Mouse (Mus musculus): ENCODE results near the gene H2-Oa. TPM values are rescaled to one million over a fixed set of nuclear protein-coding genes. Genes with fewer than 3 reads are reported as not detected.

H2-Oa gene
- polyA plus RNA-seq, 1 experiment from 2014 or later: not detected

DNA sequence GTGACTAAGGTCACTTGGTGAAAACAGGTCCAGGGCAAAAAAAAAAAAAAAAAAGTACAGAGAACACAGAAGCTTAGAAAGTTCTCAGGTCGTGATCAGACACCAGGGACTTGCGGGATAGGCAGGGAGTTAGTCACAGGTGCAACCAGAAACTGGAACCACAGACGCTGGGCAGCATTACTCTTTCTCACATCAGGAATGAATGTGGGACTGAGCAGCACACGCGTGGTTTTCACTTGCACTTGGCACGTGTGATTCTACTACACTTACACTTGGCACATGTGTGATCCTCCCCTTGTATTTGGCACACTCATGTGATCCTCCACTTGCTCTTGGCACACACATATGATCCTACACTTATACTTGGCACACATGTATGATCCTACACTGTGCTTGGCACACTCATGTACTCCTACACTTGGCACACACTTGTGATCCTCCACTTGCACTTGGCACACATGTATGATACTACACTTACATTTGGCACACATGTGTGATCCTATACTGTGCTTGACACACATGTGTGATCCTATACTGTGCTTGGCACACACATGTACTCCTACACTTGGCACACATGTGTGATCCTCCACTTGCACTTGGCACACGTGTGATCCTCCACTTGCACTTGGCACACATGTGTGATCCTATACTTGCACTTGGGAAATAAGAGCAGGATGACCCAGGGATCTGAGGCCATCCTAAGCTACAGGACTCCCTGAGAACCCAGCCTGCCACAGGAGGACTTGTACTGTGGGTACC is 15.1 kb downstream of the H2-Oa start:
- DNase-seq (no peak), ATAC-seq (ENCODE audit: low FRiP score, low TSS enrichment) (no peak)
- H3K4me2 ChIP-seq (ENCODE audit: low read length): no peak overlapping the region
- no peak overlapping the region for H3K4me3 ChIP-seq (replicated peaks; ENCODE audit: low read depth, low read length)
- no peaks in the 10 kb centered on the region for H3K27me3 ChIP-seq (ENCODE audit: control insufficient read depth, insufficient read depth, low read length)
- H3K9me3 ChIP-seq (ENCODE audit: control insufficient read depth, low read length): peaks cover 7% of the 10 kb centered on the region; the same call in 1 of the 2 replicates
- no peaks in the 10 kb centered on the region for H3K4me1 ChIP-seq (ENCODE audit: control insufficient read depth, insufficient read depth, low read length)
- no peak overlapping the region for H3K27ac ChIP-seq (replicated peaks; ENCODE audit: low read depth, low read length)
- WGBS: 89% methylated on average over 7 of the region's 7 CpGs
- H3K36me3 ChIP-seq (ENCODE audit: control insufficient read depth, insufficient read depth, low read length): peaks cover 29% of the 10 kb centered on the region
- H3K9ac ChIP-seq (replicated peaks; ENCODE audit: low read length): no peak overlapping the region

DNA sequence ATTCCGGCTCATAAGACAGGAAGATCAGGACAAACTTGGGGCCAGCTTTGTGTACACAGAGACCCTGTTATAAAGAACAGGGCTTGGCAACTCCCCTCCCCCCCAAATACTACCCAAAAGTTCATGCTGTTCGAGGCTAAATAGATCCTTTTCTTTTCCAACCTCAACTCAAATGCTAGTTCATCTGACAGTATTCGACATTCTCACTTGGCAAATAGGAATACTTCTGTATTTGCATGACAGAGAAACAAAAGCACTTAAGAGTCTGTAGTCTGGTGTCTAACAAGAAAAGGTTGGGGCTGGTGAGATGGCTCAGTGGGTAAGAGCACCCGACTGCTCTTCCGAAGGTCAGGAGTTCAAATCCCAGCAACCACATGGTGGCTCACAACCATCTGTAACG is 16.3 kb downstream of the H2-Oa start:
- Histone ChIP-seq H3K9ac (replicated peaks; ENCODE audit: low read length) (no peak overlapping the region), H3K9me3 (ENCODE audit: control insufficient read depth, low read length) (peaks cover 7% of the 10 kb centered on the region; the same call in 1 of the 2 replicates), H3K4me2 (ENCODE audit: low read length) (no peak overlapping the region), H3K4me3 (replicated peaks; ENCODE audit: low read depth, low read length) (no peak overlapping the region), H3K27me3 (ENCODE audit: control insufficient read depth, insufficient read depth, low read length) (no peaks in the 10 kb centered on the region), H3K4me1 (ENCODE audit: control insufficient read depth, insufficient read depth, low read length) (no peaks in the 10 kb centered on the region), H3K36me3 (ENCODE audit: control insufficient read depth, insufficient read depth, low read length) (peaks cover 40% of the 10 kb centered on the region), H3K27ac (replicated peaks; ENCODE audit: low read depth, low read length) (no peak overlapping the region)
- WGBS: 83% methylated on average over 5 of the region's 6 CpGs
- no peak for ATAC-seq (ENCODE audit: low FRiP score, low TSS enrichment)
- DNase-seq: no peak

DNA sequence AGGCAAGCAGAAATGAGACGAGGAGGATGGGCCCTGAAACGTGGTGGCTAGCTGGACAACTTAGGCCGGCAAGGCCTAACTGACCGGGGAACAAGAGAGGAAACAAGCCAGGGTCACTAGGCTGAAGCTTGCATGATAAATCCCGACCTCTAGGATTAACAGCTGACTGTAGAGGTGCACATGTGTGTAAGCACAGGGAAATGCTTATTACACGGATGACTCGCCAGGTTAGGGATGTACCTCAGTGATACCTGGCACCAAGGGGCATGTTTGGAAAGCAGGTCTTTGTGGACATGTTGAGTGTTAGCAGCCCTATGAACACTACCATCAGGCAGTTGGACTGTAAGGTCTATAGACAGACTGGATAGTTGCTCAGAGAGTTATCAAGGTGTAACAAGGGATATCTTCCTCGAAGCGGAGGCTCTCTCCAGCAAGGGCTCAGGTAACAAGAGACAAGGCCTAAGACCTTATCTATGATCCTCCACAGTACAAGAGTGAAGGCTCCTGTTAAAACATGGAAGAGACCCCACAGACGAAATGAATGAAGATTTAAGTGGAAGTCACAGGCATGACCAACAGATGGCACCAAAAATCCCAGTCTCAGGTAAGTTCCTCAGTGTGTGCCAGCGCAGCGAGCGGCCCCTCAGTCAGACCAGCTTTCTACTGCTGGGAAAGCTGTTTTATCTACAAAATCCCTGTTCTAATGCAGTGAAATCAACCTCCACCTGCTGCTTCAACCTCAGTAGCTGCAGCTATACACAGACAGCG is 17.1 kb downstream of the H2-Oa start:
- Histone ChIP-seq H3K36me3 (ENCODE audit: control insufficient read depth, insufficient read depth, low read length) (peaks cover 48% of the 10 kb centered on the region), H3K4me2 (ENCODE audit: low read length) (no peak overlapping the region), H3K9ac (replicated peaks; ENCODE audit: low read length) (no peak overlapping the region), H3K27me3 (ENCODE audit: control insufficient read depth, insufficient read depth, low read length) (no peaks in the 10 kb centered on the region), H3K27ac (replicated peaks; ENCODE audit: low read depth, low read length) (no peak overlapping the region), H3K4me1 (ENCODE audit: control insufficient read depth, insufficient read depth, low read length) (no peaks in the 10 kb centered on the region), H3K4me3 (replicated peaks; ENCODE audit: low read depth, low read length) (no peak overlapping the region), H3K9me3 (ENCODE audit: control insufficient read depth, low read length) (peaks cover 7% of the 10 kb centered on the region; the same call in 1 of the 2 replicates)
- DNase-seq: peak; percentile 68
- 80% methylated on average over 14 of the region's 14 CpGs for WGBS
- ATAC-seq (ENCODE audit: low FRiP score, low TSS enrichment): no peak; the same call in 1 of the 2 replicates

DNA sequence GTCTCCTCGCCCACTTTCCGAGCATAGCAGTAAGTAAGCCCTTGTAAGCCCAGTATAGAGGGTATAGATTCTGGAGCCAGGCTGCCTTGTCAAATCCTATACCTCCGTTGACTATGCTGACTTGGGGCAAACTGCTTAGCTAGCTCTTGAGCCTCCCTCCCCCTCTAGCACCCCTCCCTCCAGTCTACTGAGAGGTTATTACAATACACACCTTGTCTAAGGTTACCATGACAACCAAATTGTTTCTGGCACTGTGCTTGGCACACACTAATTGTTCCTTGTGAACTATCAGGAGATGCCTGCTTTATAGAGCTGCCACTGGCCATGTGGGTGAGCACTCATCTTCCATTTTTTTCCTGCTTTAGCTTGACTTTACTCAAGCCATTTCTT is 17.7 kb downstream of the H2-Oa start:
- H3K4me1 ChIP-seq (ENCODE audit: control insufficient read depth, insufficient read depth, low read length): no peaks in the 10 kb centered on the region
- peaks cover 54% of the 10 kb centered on the region for H3K36me3 ChIP-seq (ENCODE audit: control insufficient read depth, insufficient read depth, low read length)
- 0 out of 2 replicates have a peak overlapping the region, but pooled peaks have one; percentile 41 for H3K27ac ChIP-seq (replicated peaks; ENCODE audit: low read depth, low read length)
- H3K4me2 ChIP-seq (ENCODE audit: low read length): no peak overlapping the region
- H3K9me3 ChIP-seq (ENCODE audit: control insufficient read depth, low read length): peaks cover 5% of the 10 kb centered on the region; the same call in 1 of the 2 replicates
- ATAC-seq (ENCODE audit: low FRiP score, low TSS enrichment) (no peak; the same call in 1 of the 2 replicates), DNase-seq (no peak)
- no peaks in the 10 kb centered on the region for H3K27me3 ChIP-seq (ENCODE audit: control insufficient read depth, insufficient read depth, low read length)
- WGBS: 67% methylated on average over 3 of the region's 3 CpGs
- no peak overlapping the region for H3K4me3 ChIP-seq (replicated peaks; ENCODE audit: low read depth, low read length)
- H3K9ac ChIP-seq (replicated peaks; ENCODE audit: low read length): no peak overlapping the region

DNA sequence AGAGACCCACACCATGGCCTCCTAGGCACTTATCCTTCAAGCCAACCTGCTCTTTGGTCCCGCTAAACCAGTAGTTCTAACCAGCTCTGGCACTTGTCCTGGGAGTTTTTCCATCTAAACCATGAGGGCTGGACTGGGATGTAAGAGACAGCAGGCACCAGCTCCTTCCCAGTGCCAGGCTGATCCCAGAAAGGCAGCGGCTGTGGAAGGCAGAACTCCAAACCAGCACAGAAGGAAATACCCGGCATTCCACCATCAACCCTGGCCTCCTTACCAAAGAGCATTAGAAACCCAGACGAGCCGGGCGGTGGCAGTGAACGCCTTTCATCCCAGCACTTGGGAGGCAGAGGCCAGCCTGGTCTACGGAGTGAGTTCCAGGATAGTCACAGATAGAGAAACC is 18.2 kb downstream of the H2-Oa start:
- no peak overlapping the region for H3K4me3 ChIP-seq (replicated peaks; ENCODE audit: low read depth, low read length)
- H3K36me3 ChIP-seq (ENCODE audit: control insufficient read depth, insufficient read depth, low read length): peaks cover 59% of the 10 kb centered on the region
- no peaks in the 10 kb centered on the region for H3K4me1 ChIP-seq (ENCODE audit: control insufficient read depth, insufficient read depth, low read length)
- H3K27me3 ChIP-seq (ENCODE audit: control insufficient read depth, insufficient read depth, low read length): no peaks in the 10 kb centered on the region
- no peak overlapping the region for H3K4me2 ChIP-seq (ENCODE audit: low read length)
- 0 out of 2 replicates have a peak overlapping the region, but pooled peaks have one; percentile 41 for H3K27ac ChIP-seq (replicated peaks; ENCODE audit: low read depth, low read length)
- WGBS: 70% methylated on average over 8 of the region's 8 CpGs
- H3K9ac ChIP-seq (replicated peaks; ENCODE audit: low read length): no peak overlapping the region
- ATAC-seq (ENCODE audit: low FRiP score, low TSS enrichment) (no peak), DNase-seq (no peak)
- peaks cover 3% of the 10 kb centered on the region; the same call in 1 of the 2 replicates for H3K9me3 ChIP-seq (ENCODE audit: control insufficient read depth, low read length)

DNA sequence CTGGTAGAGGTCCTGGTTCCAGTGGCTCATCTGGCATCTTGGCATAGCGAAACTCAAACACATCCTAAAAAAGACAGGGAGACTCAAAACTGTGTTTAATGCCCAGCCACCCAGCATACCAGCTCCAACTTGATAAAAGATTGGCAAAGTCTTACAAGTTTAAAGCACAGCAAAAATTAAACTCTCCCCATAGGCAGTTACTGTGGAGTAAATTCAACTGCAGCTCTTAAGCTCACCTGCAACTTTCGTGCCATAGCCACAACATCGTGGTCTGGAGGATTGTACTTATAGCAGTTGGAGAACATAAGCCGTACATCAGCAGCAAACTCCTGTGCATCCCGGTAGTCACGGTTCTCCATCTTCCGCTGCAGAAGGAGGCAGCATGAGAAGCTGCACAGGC is 22.0 kb downstream of the H2-Oa start:
- Histone ChIP-seq H3K9ac (replicated peaks; ENCODE audit: low read length) (no peak overlapping the region), H3K36me3 (ENCODE audit: control insufficient read depth, insufficient read depth, low read length) (peaks cover 89% of the 10 kb centered on the region), H3K27me3 (ENCODE audit: control insufficient read depth, insufficient read depth, low read length) (no peaks in the 10 kb centered on the region), H3K9me3 (ENCODE audit: control insufficient read depth, low read length) (no peaks in the 10 kb centered on the region), H3K4me3 (replicated peaks; ENCODE audit: low read depth, low read length) (no peak overlapping the region), H3K27ac (replicated peaks; ENCODE audit: low read depth, low read length) (no peak overlapping the region), H3K4me1 (ENCODE audit: control insufficient read depth, insufficient read depth, low read length) (peaks cover 11% of the 10 kb centered on the region), H3K4me2 (ENCODE audit: low read length) (no peak overlapping the region)
- DNase-seq (no peak), ATAC-seq (ENCODE audit: low FRiP score, low TSS enrichment) (no peak)
- WGBS: 90% methylated on average over 7 of the region's 7 CpGs

DNA sequence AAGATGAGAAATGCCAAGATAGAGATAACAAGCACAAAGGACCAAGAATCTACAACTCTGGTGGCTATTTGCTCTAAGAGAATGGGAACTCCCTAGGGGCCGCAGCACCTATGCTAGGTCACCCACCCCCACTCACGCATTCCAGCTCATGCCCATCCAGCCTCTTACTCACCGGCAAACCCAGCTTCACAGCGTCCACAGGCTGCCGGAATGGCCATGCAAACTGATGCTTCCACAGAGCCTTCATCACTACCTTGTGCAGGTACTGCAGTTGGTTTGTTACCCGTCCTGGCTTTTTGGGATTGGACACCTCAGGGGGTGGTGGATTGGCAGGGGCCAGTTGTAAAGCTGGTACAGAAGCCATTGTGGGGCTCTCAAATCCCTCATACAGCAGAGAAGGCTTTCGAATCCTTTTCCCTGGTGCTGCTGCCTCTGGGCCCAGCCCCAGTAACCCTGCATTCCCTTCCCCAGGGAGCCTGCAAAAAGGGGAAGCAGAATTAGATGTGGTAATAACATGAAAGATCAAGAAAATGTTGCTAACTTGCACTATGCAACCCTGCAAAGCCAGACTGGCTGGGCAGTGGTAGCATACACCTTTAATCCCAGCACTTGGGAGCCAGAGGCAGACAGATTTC is 24.7 kb downstream of the H2-Oa start:
- Histone ChIP-seq H3K4me2 (ENCODE audit: low read length) (peak overlapping the region; percentile 98), H3K36me3 (ENCODE audit: control insufficient read depth, insufficient read depth, low read length) (peaks cover 67% of the 10 kb centered on the region), H3K9ac (replicated peaks; ENCODE audit: low read length) (peak overlapping the region; percentile 32; the same call in 1 of the 2 replicates), H3K27me3 (ENCODE audit: control insufficient read depth, insufficient read depth, low read length) (no peaks in the 10 kb centered on the region), H3K4me3 (replicated peaks; ENCODE audit: low read depth, low read length) (peak overlapping the region; percentile 92), H3K4me1 (ENCODE audit: control insufficient read depth, insufficient read depth, low read length) (peaks cover 11% of the 10 kb centered on the region), H3K9me3 (ENCODE audit: control insufficient read depth, low read length) (no peaks in the 10 kb centered on the region), H3K27ac (replicated peaks; ENCODE audit: low read depth, low read length) (no peak overlapping the region)
- 37% methylated on average over 7 of the region's 7 CpGs for WGBS
- DNase-seq: no peak
- ATAC-seq (ENCODE audit: low FRiP score, low TSS enrichment): no peak

DNA sequence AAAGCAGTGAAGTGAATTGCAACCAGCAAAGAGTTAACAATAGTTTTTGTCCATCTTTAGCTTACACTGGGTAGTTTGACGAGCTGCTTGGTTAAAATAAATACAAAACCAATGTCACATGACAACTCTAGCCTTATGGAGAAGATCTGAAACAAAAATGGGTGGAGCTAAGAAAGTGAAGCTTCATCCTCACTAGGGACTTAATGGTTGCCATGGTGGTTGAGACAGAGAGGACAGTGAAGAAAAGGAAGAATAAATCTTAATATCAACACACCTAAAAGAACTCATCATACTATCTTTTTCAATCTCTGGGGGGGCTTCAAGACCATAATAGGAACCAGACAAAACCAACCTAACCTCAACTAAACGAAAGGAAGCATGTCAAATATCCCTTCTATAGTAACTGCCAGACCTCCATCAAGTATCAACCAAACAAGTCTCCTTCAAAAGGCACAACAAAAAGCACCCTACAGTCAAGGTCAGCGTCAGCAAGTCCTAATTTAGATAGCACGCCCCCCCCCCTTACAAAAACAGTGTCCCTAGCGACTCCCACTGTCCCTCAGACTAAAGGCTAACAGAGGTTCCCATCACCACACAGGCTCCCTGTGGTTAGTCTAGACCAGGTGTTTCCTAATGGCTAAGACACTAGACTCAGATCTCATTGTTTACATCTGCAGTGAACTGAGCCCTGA is 25.4 kb downstream of the H2-Oa start:
- H3K27ac ChIP-seq (replicated peaks; ENCODE audit: low read depth, low read length): peak overlapping the region; percentile 100

More for the DNA sequence above, 25.4 kb downstream of the H2-Oa start:
- ATAC-seq (ENCODE audit: low FRiP score, low TSS enrichment): no peak
- Histone ChIP-seq H3K4me1 (ENCODE audit: control insufficient read depth, insufficient read depth, low read length) (peaks cover 11% of the 10 kb centered on the region), H3K9ac (replicated peaks; ENCODE audit: low read length) (peak overlapping the region; percentile 84), H3K27me3 (ENCODE audit: control insufficient read depth, insufficient read depth, low read length) (no peaks in the 10 kb centered on the region), H3K4me2 (ENCODE audit: low read length) (peak overlapping the region; percentile 98), H3K36me3 (ENCODE audit: control insufficient read depth, insufficient read depth, low read length) (peaks cover 60% of the 10 kb centered on the region), H3K4me3 (replicated peaks; ENCODE audit: low read depth, low read length) (peak overlapping the region; percentile 92), H3K9me3 (ENCODE audit: control insufficient read depth, low read length) (no peaks in the 10 kb centered on the region)
- 0% methylated on average over 5 of the region's 5 CpGs for WGBS
- peak; percentile 58 for DNase-seq
